Mouse (Mus musculus): Measurements from ENCODE around the gene Gpr161. TPM values are rescaled to one million over a fixed set of nuclear protein-coding genes. Genes with fewer than 3 reads are reported as not detected.
"Not testable (repeated sequence)": the region's sequence is repeated elsewhere in the genome, so short reads cannot be mapped to it uniquely, and the experiment has no call there.

Gene Gpr161
- total RNA-seq, 2 experiments from 2014 or later = 2.5 to 3.0 TPM

GRCm38 (mm10) chr1:165304341-165304740 is 8.8 kb downstream of the Gpr161 start:
- DNase-seq = no peak
- intact Hi-C loops (cut with DNase I; ENCODE audit: low total_unique reads) = no loop called here

GRCm38 (mm10) chr1:165308180-165308579 is 12.6 kb downstream of the Gpr161 start:
- intact Hi-C loops (cut with DNase I; ENCODE audit: low total_unique reads) = no loop called here
- no peak for DNase-seq

DNA sequence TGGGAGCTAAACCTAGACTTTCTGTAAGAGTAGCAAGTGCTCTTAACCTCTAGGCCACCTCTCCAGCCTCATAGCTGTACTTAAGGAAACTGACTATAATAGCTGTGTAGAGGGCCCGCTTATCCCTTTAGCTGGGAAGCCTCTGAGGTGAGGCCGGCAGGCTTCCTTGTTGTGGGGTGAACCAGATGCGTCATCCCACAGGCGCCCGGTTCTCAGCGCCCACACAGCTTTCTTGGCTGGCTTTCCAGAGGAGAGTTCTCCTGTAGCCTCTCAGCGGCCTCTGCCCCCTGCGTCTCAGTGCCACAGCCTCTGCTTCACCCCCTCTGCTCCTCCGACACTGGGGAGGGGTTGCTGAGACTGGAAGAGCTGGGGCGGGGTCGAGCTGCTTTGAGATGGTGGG is 20.8 kb downstream of the Gpr161 start:
- intact Hi-C loops (cut with DNase I; ENCODE audit: low total_unique reads) = no loop called here
- DNase-seq = no peak

DNA sequence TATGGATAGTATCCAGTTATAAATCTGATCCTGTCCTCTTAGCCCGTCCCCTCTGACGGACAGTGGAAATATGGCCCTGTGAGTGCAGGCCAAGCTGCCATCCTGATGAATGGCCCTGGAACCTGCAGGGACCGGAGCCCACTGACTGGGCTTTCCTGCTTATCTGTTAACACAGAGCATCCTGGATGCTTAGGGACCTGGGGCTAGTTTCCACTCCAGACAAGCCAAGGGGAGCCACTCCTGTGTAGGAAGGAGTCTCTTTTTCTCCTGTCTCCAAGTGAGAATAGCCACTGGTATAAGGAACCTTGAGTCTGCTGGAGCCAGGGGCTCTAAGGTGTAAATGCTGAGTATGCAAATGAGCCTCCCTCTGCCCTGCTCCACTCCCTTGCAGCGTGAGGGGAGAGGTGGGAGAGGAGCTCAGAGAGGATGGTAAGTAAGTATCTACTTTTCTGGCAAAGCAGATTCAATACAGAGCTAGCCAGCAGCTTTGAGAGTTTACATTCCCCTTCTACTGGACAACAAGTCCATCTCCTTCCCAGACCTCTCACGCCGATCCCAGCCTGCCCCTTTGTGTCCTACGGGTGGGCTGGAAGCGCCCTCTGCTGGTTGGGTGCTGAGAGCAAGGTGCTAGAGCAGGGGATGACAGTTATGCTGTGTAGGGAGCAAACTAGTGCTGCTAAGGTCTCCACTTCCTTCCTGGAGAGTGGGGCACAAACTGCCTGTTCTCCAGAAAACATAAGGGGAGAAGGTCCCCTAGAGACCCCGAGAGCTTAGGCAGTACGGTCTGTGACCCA is 24.7 kb downstream of the Gpr161 start:
- DNase-seq = peak; percentile 86
- intact Hi-C loops (cut with DNase I; ENCODE audit: low total_unique reads) = no loop called here

GRCm38 (mm10) chr1:165321393-165321861 is 25.8 kb downstream of the Gpr161 start:
- intact Hi-C loops (cut with DNase I; ENCODE audit: low total_unique reads) = no loop called here
- peak; percentile 39 for DNase-seq

DNA sequence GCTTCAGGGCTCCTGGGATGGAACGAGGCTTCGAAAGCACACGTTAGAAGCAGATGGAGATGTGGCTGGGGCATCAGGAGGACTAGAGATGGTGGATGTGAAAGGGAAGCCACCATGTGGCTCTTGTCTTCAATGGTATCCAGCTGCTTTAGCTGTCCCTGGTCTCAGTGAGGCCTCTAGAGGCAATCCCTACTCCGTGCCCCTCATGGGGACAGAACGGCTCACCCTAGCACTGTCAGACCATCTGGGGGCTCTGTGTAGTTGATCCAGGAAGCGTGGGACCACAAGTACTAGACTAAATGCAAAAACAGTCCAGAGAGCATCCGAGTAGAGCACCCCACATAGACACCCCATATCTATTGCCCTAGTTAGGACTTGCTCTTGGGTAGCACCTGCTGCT is 26.3 kb downstream of the Gpr161 start:
- DNase-seq = no peak
- intact Hi-C loops (cut with DNase I; ENCODE audit: low total_unique reads) = no loop called here

GRCm38 (mm10) chr1:165322934-165323333 is 27.3 kb downstream of the Gpr161 start:
- DNase-seq = no peak

DNA sequence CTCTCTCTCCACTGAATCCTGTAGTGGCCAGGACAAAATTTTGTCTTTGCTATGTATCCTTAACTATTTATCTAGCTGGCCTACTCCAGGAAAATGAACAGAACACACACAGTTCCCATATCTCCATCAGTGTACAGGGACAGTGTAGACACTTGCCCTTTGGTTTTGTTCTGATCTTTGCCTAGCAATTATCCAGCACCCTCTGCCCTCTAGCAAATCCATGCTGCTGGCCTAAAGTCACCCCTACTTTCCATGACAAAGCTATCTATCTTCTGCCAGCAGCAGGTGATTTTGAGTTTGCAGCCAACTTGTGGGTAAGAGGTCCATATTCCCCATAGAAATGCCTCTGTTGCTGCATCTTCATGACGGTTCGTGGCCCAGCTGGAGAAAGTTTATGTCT is 31.8 kb downstream of the Gpr161 start:
- intact Hi-C loops (cut with DNase I; ENCODE audit: low total_unique reads) = no loop called here
- no peak for DNase-seq

More at GRCm38 (mm10) chr1:165322934-165323333, 27.3 kb downstream of the Gpr161 start:
- intact Hi-C loops (cut with DNase I; ENCODE audit: low total_unique reads) = no loop called here

DNA sequence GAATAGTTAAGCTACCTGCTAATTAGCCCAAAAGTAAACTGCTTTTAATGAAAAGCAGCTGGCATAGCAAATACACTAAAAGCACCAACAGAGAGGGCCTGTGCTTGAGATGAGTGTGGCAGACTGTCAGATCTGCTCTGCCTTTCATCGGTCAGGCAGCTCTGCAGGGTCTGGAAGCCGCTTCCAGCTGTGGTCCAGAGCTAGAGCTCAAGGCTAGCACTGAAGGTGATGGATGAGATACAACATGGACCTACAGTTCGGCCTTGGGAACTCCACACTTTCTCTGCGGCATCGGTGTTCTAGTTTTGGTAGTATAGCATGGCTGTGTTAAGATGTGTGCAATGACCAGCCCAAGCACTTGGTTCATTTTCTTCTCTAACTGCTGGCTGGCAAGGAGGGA is 32.2 kb downstream of the Gpr161 start:
- DNase-seq = no peak
- intact Hi-C loops (cut with DNase I; ENCODE audit: low total_unique reads) = no loop called here

- intact Hi-C loops (cut with DNase I; ENCODE audit: low total_unique reads); DNase-seq: not testable (repeated sequence)
Measured at GRCm38 (mm10) chr1:165328384-165329289, 33.0 kb downstream of the Gpr161 start.

DNA sequence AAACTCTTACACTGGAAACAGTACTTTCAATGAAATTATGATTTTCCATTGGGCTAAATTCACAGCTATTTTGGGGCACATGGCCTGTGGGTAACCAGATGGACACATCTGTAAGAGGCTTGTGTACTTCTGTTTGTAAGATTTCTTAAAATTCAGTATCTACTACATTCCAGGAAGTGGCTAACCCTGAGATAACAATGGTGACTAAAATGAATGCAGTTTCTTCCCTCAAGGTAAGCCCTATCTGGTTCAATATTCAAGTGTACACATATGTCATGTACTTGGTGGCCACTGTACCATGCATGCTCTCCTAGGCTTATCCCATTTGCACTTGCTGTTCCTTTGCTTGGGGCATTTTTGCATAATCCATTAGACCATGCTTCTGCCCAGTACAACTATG is 35.3 kb downstream of the Gpr161 start:
- intact Hi-C loops (cut with DNase I; ENCODE audit: low total_unique reads) = no loop called here
- DNase-seq = no peak

DNA sequence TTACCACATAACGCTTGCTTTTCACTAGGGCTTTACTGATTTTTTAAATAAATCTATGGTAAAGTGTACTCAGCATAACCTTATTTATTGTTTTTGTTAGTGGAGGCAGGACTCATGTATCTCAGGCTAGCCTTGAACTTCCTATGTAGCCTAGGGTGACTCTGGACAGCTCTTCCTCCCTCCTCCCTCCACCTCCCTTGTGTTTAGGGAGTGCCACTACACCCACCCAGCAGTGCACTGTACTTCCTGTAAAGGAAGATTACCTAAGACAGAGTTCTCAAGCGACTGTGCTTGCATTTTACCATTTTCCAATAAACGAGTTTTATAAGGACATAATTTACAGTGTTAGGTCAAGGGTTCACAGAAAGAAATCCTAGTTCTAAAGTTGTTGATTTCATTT is 37.2 kb downstream of the Gpr161 start:
- DNase-seq = no peak
- intact Hi-C loops (cut with DNase I; ENCODE audit: low total_unique reads) = no loop called here

DNA sequence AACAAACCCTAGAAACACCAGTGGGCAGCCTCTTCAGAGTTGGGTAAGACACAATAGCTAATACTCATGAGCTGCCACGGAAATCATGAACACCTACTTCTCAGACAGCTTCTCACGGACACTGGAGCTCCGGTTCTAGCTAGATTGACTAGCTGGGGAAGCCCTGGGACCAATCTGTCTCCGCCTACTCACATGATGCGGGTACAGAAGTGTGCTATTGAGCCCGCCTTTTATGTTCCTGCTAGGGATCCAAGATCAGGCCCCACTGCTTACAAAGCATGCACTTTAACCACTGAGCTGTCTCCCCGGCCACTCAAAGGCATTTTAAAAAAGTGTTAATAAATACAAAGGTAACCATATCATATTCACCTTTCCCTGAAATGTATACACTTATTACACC is 46.5 kb downstream of the Gpr161 start:
- intact Hi-C loops (cut with DNase I; ENCODE audit: low total_unique reads) = no loop called here
- no peak for DNase-seq

DNA sequence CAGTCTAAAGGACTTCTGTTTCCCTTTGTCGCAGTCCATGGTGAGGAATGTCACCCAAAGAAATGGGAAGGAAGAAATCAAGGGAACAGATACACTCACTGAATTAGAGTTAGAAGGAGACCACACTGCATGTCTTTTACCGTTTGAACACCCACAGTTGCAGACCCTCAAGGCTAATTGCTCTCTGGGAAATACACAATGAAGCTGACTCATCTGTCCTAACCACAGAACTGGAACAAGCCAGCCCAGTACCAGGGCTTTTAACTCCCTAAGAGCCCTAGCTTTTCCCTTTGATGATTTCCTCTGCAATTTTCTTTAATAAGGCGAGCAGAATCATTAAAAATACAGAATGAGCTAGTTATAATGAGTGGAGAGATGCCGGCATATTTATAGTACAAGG is 48.9 kb downstream of the Gpr161 start:
- intact Hi-C loops (cut with DNase I; ENCODE audit: low total_unique reads) = no loop called here

GRCm38 (mm10) chr1:165348627-165349026 is 53.0 kb downstream of the Gpr161 start:
- intact Hi-C loops (cut with DNase I; ENCODE audit: low total_unique reads) = no loop called here
- no peak for DNase-seq

More for the DNA sequence above, 48.9 kb downstream of the Gpr161 start:
- no peak for DNase-seq

- no peak for DNase-seq
- intact Hi-C loops (cut with DNase I; ENCODE audit: low total_unique reads) = no loop called here
Measured at GRCm38 (mm10) chr1:165356347-165356746, 60.8 kb downstream of the Gpr161 start.

DNA sequence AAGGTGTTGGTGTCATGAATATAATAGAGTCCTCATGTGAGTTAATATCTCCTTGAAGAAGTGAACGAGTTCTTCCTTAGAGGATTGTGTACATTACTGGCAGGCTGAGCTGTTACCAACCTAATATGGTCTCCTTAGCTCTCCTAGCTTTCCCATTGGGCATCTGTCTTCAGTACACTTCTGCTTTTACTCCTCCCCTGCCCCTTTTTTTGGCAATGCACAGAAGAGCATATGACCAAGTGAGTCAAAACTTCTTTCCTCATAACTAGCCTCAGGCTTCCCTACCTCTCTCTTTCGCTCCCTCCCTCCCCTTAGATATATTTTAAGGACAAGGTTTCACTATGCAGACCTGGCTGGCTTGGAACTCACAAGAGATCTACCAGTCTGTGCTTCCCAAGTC is 67.7 kb downstream of the Gpr161 start:
- intact Hi-C loops (cut with DNase I; ENCODE audit: low total_unique reads) = no loop called here
- DNase-seq = no peak

DNA sequence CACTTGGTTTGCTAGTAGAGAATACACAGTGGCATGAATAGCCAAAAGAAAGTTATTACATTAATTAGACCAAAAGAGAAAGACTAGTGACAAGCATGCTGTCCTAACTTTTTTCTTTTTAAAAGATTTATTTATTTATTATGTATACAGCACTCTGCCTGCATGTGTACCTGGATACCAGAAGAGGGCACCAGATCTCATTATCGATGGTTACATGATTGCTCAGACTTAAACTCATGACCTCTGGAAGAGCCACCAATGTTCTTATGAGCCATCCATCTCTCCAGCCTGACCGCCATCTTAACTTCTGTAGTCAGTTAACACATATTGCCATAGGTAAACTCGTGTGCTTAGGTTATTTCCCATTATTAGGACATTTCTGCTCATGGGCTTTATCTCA is 69.5 kb downstream of the Gpr161 start:
- intact Hi-C loops (cut with DNase I; ENCODE audit: low total_unique reads) = no loop called here
- no peak for DNase-seq

GRCm38 (mm10) chr1:165370990-165371389 is 75.4 kb downstream of the Gpr161 start:
- no peak for DNase-seq
- intact Hi-C loops (cut with DNase I; ENCODE audit: low total_unique reads) = no loop called here

DNA sequence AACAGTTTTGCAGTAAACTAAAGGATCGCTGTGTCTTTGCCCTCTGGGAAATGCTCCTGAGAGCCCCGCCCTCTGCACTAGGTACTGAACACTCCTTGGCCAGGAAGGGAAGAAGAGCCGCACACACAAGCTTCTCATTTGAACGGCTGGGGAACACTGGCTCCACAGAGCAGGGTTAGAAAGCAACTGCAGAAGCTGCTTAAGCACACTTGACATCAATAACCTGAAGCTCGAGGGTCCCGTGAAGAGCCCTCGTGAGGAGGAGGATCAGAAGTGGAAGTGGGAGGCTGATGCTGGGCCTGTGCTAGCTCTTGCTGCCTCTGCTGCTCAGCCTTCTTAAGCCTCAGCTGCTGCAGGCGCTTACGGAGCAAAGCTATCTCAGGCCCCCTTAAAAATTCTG is 78.2 kb downstream of the Gpr161 start:
- no peak for DNase-seq
- intact Hi-C loops (cut with DNase I; ENCODE audit: low total_unique reads) = no loop called here
